10 mouse cellular contexts compared by ENCODE assay signal in genomic region chr1:184718261-184719120, GRCm38 (mm10). TPM values are rescaled to one million over a fixed set of nuclear protein-coding genes. Genes with fewer than 3 reads are reported as not detected.
DNase-seq lines count a peak whose midpoint lies in the region; ATAC-seq lines count a peak whose summit lies in the region.
"Had no signal": no experiment of that assay in that cellular context is flagged by ENCODE, and none has a peak within 500 bp of the region (broad histone marks: within the 10 kb centered on the region; RNA-seq: fewer than 3 reads in every experiment).

No protein-coding gene starts in this region.

- H3K27ac ChIP-seq in liver, embryonic 11.5 days (ENCODE audit: low read depth, low read length) = no peak overlapping the region
- no peak overlapping the region for H3K27ac ChIP-seq in embryonic facial prominence, embryonic 15.5 days (replicated peaks)
- H3K27ac ChIP-seq in limb, embryonic 12.5 days = no peak overlapping the region
- no peak overlapping the region for H3K27ac ChIP-seq in neural tube, embryonic 12.5 days

- ATAC-seq in liver, embryonic 11.5 days (replicated peaks; ENCODE audit: low FRiP score) = no peak
- no peak for ATAC-seq in embryonic facial prominence, embryonic 15.5 days (ENCODE audit: insufficient number of reproducible peaks, low FRiP score, low TSS enrichment, low read depth)
- no peak for ATAC-seq in limb, embryonic 12.5 days (ENCODE audit: insufficient number of reproducible peaks, insufficient read depth, low FRiP score, low TSS enrichment, low read depth)
- ATAC-seq in neural tube, embryonic 12.5 days (ENCODE audit: low FRiP score, low read depth) = no peak
- no peak for ATAC-seq in cerebellum, adult (ENCODE audit: insufficient number of reproducible peaks, low FRiP score, low TSS enrichment)
- ATAC-seq in erythroid progenitor cell, adult 5-6 weeks (replicated peaks; ENCODE audit: low FRiP score, poor library complexity, severe bottlenecking) = no peak

- peaks cover 4% of the 10 kb centered on the region; the same call in 1 of the 2 replicates for H3K4me1 ChIP-seq in liver, embryonic 11.5 days (replicated peaks; ENCODE audit: control insufficient read depth, insufficient read depth, low read length)
- H3K4me1 ChIP-seq in embryonic facial prominence, embryonic 15.5 days = peaks cover 4% of the 10 kb centered on the region; the same call in 1 of the 2 replicates
- H3K4me1 ChIP-seq in limb, embryonic 12.5 days (replicated peaks) = peaks cover 11% of the 10 kb centered on the region
- 0 out of 2 replicates have a peak, but pooled peaks cover 5% of the 10 kb centered on the region for H3K4me1 ChIP-seq in neural tube, embryonic 12.5 days

- no peak for DNase-seq in liver, embryonic 11.5 days (ENCODE audit: low spot score)
- no peak for DNase-seq in liver
- DNase-seq in frontal cortex, postnatal 36 days (ENCODE audit: low spot score in 2 of 2) = no peak
- DNase-seq: cerebellum, adult 9-10 months; thymus, adult 18-20 months had no signal

- H3K4me2 ChIP-seq in liver, embryonic 11.5 days = peak overlapping the region; percentile 50
- H3K4me2 ChIP-seq in embryonic facial prominence, embryonic 15.5 days (replicated peaks) = no peak overlapping the region; the same call in 1 of the 2 replicates
- peak overlapping the region; percentile 42 for H3K4me2 ChIP-seq in limb, embryonic 12.5 days
- peak overlapping the region; percentile 34 for H3K4me2 ChIP-seq in neural tube, embryonic 12.5 days (replicated peaks)

- no peaks in the 10 kb centered on the region for H3K9me3 ChIP-seq in liver, embryonic 11.5 days (ENCODE audit: control insufficient read depth, low read length)
- no peaks in the 10 kb centered on the region for H3K9me3 ChIP-seq in embryonic facial prominence, embryonic 15.5 days (replicated peaks)
- H3K9me3 ChIP-seq in limb, embryonic 12.5 days = no peaks in the 10 kb centered on the region
- H3K9me3 ChIP-seq in neural tube, embryonic 12.5 days = no peaks in the 10 kb centered on the region

- peaks cover 95% of the 10 kb centered on the region for H3K27me3 ChIP-seq in liver, embryonic 11.5 days (replicated peaks; ENCODE audit: control insufficient read depth, insufficient read depth, low read length)
- peaks cover 98% of the 10 kb centered on the region for H3K27me3 ChIP-seq in embryonic facial prominence, embryonic 15.5 days
- peaks cover 99% of the 10 kb centered on the region for H3K27me3 ChIP-seq in limb, embryonic 12.5 days
- H3K27me3 ChIP-seq in neural tube, embryonic 12.5 days (replicated peaks) = peaks cover 100% of the 10 kb centered on the region

- no peaks in the 10 kb centered on the region for H3K36me3 ChIP-seq in liver, embryonic 11.5 days (ENCODE audit: control insufficient read depth, insufficient read depth, low read length)
- H3K36me3 ChIP-seq in embryonic facial prominence, embryonic 15.5 days = no peaks in the 10 kb centered on the region
- H3K36me3 ChIP-seq in limb, embryonic 12.5 days = no peaks in the 10 kb centered on the region
- no peaks in the 10 kb centered on the region for H3K36me3 ChIP-seq in neural tube, embryonic 12.5 days

- no peak overlapping the region for H3K9ac ChIP-seq in liver, embryonic 11.5 days (ENCODE audit: low read depth, low read length)
- H3K9ac ChIP-seq in embryonic facial prominence, embryonic 15.5 days = no peak overlapping the region
- H3K9ac ChIP-seq in limb, embryonic 12.5 days (replicated peaks) = no peak overlapping the region
- H3K9ac ChIP-seq in neural tube, embryonic 12.5 days = no peak overlapping the region

- 2% methylated on average over 41 of the region's 41 CpGs for WGBS in liver, embryonic 11.5 days
- WGBS in embryonic facial prominence, embryonic 15.5 days = 2% methylated on average over 41 of the region's 41 CpGs
- under 1% methylated on average over 41 of the region's 41 CpGs for WGBS in limb, embryonic 12.5 days
- WGBS in neural tube, embryonic 12.5 days = under 1% methylated on average over 41 of the region's 41 CpGs

- peak overlapping the region; percentile 2; the same call in 1 of the 2 replicates for H3K4me3 ChIP-seq in liver, embryonic 11.5 days (ENCODE audit: low read depth, low read length)
- peak overlapping the region; percentile 19 for H3K4me3 ChIP-seq in embryonic facial prominence, embryonic 15.5 days (replicated peaks)
- H3K4me3 ChIP-seq in limb, embryonic 12.5 days (replicated peaks) = peak overlapping the region; percentile 23
- 0 out of 2 replicates have a peak overlapping the region, but pooled peaks have one; percentile 9 for H3K4me3 ChIP-seq in neural tube, embryonic 12.5 days

RNA-seq across cellular contexts. Expression of gene Hlx, which starts 13.9 kb away (rescaled TPM):
- polyA plus RNA-seq in liver, embryonic 11.5 days (2014; fragmentation: Nextera tagmentation; extraction: Ambion mirVana) = 42.3 and 46.9 TPM in 2 replicates
- polyA plus RNA-seq in embryonic facial prominence, embryonic 15.5 days (2015; fragmentation: Nextera tagmentation; extraction: Ambion mirVana) = 18.6 and 21.0 TPM in 2 replicates
- polyA plus RNA-seq in limb, embryonic 12.5 days (2016; fragmentation: Nextera tagmentation; extraction: Ambion mirVana) = 24.1 and 26.8 TPM in 2 replicates
- 12.9 and 13.0 TPM in 2 replicates for polyA plus RNA-seq in neural tube, embryonic 12.5 days (2016; fragmentation: Nextera tagmentation; extraction: Ambion mirVana)
- total RNA-seq in erythroid progenitor cell, adult 5-6 weeks (2015; ENCODE audit: low replicate concordance) = 3.8 and 6.1 TPM in 2 replicates
- total RNA-seq in erythroid progenitor cell, adult 5-6 weeks (2017; ENCODE audit: low replicate concordance) = 1.9 and 7.3 TPM in 2 replicates
